Mouse (Mus musculus) spleen, adult 2 months (tissue): ENCODE results near the gene Itgam.

Source experiments
- CTCF ChIP-seq: fragments of 200-500 bp; IDR thresholded peaks from 2 replicates; pipeline ENCODE4 v1.5.1; 2011; ENCODE audit warnings: mild to moderate bottlenecking, inconsistent platforms; ENCODE audit not compliant: insufficient read depth, insufficient read length, insufficient replicate concordance; ENCODE audit errors: extremely low read depth
- POLR2A ChIP-seq: fragments of 200-500 bp; IDR thresholded peaks from 2 replicates; pipeline ENCODE4 v1.6.1; 2011; ENCODE audit warnings: low read depth, low read length, inconsistent platforms

- TF ChIP-seq POLR2A (no peak), CTCF (no peak)
These were observed 37.5 kb upstream of the Itgam start for GRCm38 (mm10) chr7:128024932-128025331.
